Mouse (Mus musculus): ENCODE measurements around the gene Wasf2.

The Wasf2 gene

GRCm38 (mm10) chr4:133129391-133129790, 914 bp upstream of the Wasf2 start:
- DNase-seq, result no peak

GRCm38 (mm10) chr4:133130890-133131741, 811 bp downstream of the Wasf2 start:
- no peak for DNase-seq

- DNase-seq, result no peak
Measured at GRCm38 (mm10) chr4:133132027-133132426, 1.7 kb downstream of the Wasf2 start.

GRCm38 (mm10) chr4:133136946-133137345, 6.6 kb downstream of the Wasf2 start:
- no peak for DNase-seq

GRCm38 (mm10) chr4:133138971-133139370, 8.7 kb downstream of the Wasf2 start:
- no peak for DNase-seq

- no peak for DNase-seq
Measured at GRCm38 (mm10) chr4:133155006-133155405, 24.7 kb downstream of the Wasf2 start.

GRCm38 (mm10) chr4:133155726-133156125, 25.4 kb downstream of the Wasf2 start:
- no peak for DNase-seq

- DNase-seq, result no peak
Measured at GRCm38 (mm10) chr4:133156422-133156821, 26.1 kb downstream of the Wasf2 start.

- no peak for DNase-seq
Measured at GRCm38 (mm10) chr4:133156831-133157230, 26.5 kb downstream of the Wasf2 start.

GRCm38 (mm10) chr4:133159127-133159526, 28.8 kb downstream of the Wasf2 start:
- no peak for DNase-seq

- no peak for DNase-seq
Measured at GRCm38 (mm10) chr4:133159646-133160045, 29.3 kb downstream of the Wasf2 start.

- DNase-seq, result no peak
Measured at GRCm38 (mm10) chr4:133160211-133160610, 29.9 kb downstream of the Wasf2 start.

- no peak for DNase-seq
Measured at GRCm38 (mm10) chr4:133160821-133161220, 30.5 kb downstream of the Wasf2 start.

GRCm38 (mm10) chr4:133162196-133162595, 31.9 kb downstream of the Wasf2 start:
- DNase-seq, result no peak

- no peak for DNase-seq
Measured at GRCm38 (mm10) chr4:133166773-133167172, 36.5 kb downstream of the Wasf2 start.

- DNase-seq, result no peak
Measured at GRCm38 (mm10) chr4:133169237-133170055, 39.1 kb downstream of the Wasf2 start.

GRCm38 (mm10) chr4:133170056-133170524, 39.8 kb downstream of the Wasf2 start:
- no peak for DNase-seq

GRCm38 (mm10) chr4:133170616-133171015, 40.3 kb downstream of the Wasf2 start:
- DNase-seq, result no peak

- no peak for DNase-seq
Measured at GRCm38 (mm10) chr4:133172451-133172850, 42.1 kb downstream of the Wasf2 start.

- DNase-seq, result no peak
Measured at GRCm38 (mm10) chr4:133174361-133174760, 44.1 kb downstream of the Wasf2 start.

- no peak for DNase-seq
Measured at GRCm38 (mm10) chr4:133175274-133175673, 45.0 kb downstream of the Wasf2 start.

GRCm38 (mm10) chr4:133175998-133176760, 45.9 kb downstream of the Wasf2 start:
- no peak for DNase-seq
